Mouse (Mus musculus) lung, postnatal 0 days (tissue): ENCODE measurements at regions not wholly inside any gene's neighbourhood (a gene's known extent, or its start where the extent isn't known, plus 50 kb on each side); places are given as distances from the start of the nearest gene placed in this dataset.

ENCODE experiments used
- CTCF ChIP-seq: IDR thresholded peaks from 2 replicates; pipeline ENCODE4 v1.5.1; 2016; ENCODE audit warnings: antibody characterized with exemption, mild to moderate bottlenecking
- EP300 ChIP-seq: IDR thresholded peaks from 2 replicates; pipeline ENCODE4 v1.6.1; 2016; ENCODE audit warnings: antibody characterized with exemption, mild to moderate bottlenecking, control low read depth

DNA sequence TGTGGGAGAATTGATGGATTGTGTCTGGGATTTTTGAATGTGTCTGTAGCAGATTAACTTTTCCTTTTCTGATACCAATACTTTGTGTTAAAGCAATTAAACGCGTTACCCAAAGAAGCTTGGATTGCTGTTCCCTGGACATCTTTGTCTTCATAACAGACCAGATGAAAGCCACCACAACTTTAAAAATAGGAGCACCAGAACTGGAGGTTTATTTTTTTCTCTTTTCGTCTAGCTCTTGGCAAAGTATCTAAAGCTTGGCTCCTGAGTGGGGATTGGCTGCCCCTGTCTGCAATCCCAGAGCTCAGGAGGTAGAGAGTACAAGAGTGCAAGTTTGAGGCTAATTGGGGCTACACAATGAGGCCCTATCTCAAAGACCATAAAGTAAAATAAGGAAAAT, 64.0 kb upstream of the Zbtb18 start:
- TF ChIP-seq EP300, result no peak
- no peak for TF ChIP-seq CTCF
